24 mouse cellular contexts compared by ENCODE assay signal in the genomic region with DNA sequence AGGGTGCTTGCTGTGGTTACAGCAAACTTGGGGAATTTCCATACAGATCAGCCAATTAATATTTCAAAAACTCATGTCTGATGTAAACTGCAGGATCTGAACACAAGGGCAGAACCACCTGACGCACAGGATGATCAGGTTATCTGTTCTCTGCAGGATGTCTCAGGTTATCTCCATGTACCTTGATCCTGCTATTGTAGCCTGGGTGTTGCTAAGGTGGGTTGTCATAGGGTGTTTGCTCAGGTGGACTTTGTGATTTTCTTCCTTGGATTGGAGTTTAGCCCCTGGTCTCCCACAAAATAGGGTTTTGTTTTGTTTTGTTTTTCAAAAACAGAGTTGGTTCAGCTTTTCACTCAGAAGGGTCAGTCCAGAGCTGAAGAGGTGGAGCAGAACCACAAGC.
DNase-seq lines count a peak whose midpoint lies in the region; ATAC-seq and TF ChIP-seq lines count a peak whose summit lies in the region.
"Had no signal": no experiment of that assay in that cellular context is flagged by ENCODE, and none has a peak within 500 bp of the region (broad histone marks: within the 10 kb centered on the region; RNA-seq: fewer than 3 reads in every experiment).

No protein-coding gene starts in this region.

- H3K27ac ChIP-seq in hindbrain, embryonic 13.5 days = peak overlapping the region; percentile 85; the same call in 1 of the 2 replicates
- H3K27ac ChIP-seq in hindbrain, postnatal 0 days = no peak overlapping the region
- H3K27ac ChIP-seq in neural tube, embryonic 15.5 days (replicated peaks) = peak overlapping the region; percentile 7; the same call in 1 of the 2 replicates
- H3K27ac ChIP-seq in intestine, postnatal 0 days (ENCODE audit: low read depth, low read length) = peak overlapping the region; percentile 46; the same call in 1 of the 2 replicates
- no peak overlapping the region for H3K27ac ChIP-seq in gastrocnemius, adult 2 months
- H3K27ac ChIP-seq: embryonic facial prominence, embryonic 12.5 days; heart, adult 2 months; limb, embryonic 13.5 days had no signal

- no peaks in the 10 kb centered on the region for H3K36me3 ChIP-seq in hindbrain, embryonic 13.5 days
- no peaks in the 10 kb centered on the region for H3K36me3 ChIP-seq in hindbrain, postnatal 0 days (ENCODE audit: insufficient read depth, low read length)
- H3K36me3 ChIP-seq in neural tube, embryonic 15.5 days = no peaks in the 10 kb centered on the region
- no peaks in the 10 kb centered on the region for H3K36me3 ChIP-seq in intestine, postnatal 0 days (ENCODE audit: control insufficient read depth, insufficient read depth)
- H3K36me3 ChIP-seq: embryonic facial prominence, embryonic 12.5 days; heart, embryonic 12.5 days had no signal

- no peak overlapping the region for H3K9ac ChIP-seq in hindbrain, embryonic 13.5 days
- H3K9ac ChIP-seq in hindbrain, postnatal 0 days (replicated peaks; ENCODE audit: low read length) = no peak overlapping the region
- H3K9ac ChIP-seq in neural tube, embryonic 15.5 days (replicated peaks) = no peak overlapping the region
- no peak overlapping the region for H3K9ac ChIP-seq in intestine, postnatal 0 days (ENCODE audit: low read depth, low read length)
- H3K9ac ChIP-seq: embryonic facial prominence, embryonic 12.5 days; heart, embryonic 12.5 days; limb, embryonic 13.5 days; liver, postnatal 0 days had no signal

- WGBS in hindbrain, embryonic 13.5 days = 97% methylated on average over 1 of the region's 1 CpGs
- WGBS in hindbrain, postnatal 0 days = 81% methylated on average over 1 of the region's 1 CpGs
- 95% methylated on average over 1 of the region's 1 CpGs for WGBS in neural tube, embryonic 15.5 days
- WGBS in intestine, postnatal 0 days = 32% methylated on average over 1 of the region's 1 CpGs

- no peaks in the 10 kb centered on the region for H3K9me3 ChIP-seq in hindbrain, embryonic 13.5 days
- H3K9me3 ChIP-seq in hindbrain, postnatal 0 days (ENCODE audit: low read length) = no peaks in the 10 kb centered on the region
- H3K9me3 ChIP-seq in neural tube, embryonic 15.5 days (replicated peaks) = no peaks in the 10 kb centered on the region
- H3K9me3 ChIP-seq in intestine, postnatal 0 days (ENCODE audit: control insufficient read depth) = no peaks in the 10 kb centered on the region
- H3K9me3 ChIP-seq: embryonic facial prominence, embryonic 12.5 days; heart, embryonic 12.5 days; limb, embryonic 13.5 days had no signal

- no peaks in the 10 kb centered on the region for H3K27me3 ChIP-seq in hindbrain, embryonic 13.5 days
- H3K27me3 ChIP-seq in hindbrain, postnatal 0 days (ENCODE audit: insufficient read depth, low read length) = no peaks in the 10 kb centered on the region
- no peaks in the 10 kb centered on the region for H3K27me3 ChIP-seq in neural tube, embryonic 15.5 days (replicated peaks)
- no peaks in the 10 kb centered on the region for H3K27me3 ChIP-seq in intestine, postnatal 0 days (replicated peaks; ENCODE audit: control insufficient read depth, insufficient read depth, low read length)
- H3K27me3 ChIP-seq: embryonic facial prominence, embryonic 12.5 days; heart, embryonic 12.5 days; limb, embryonic 13.5 days had no signal

- intact Hi-C loops in gastrocnemius, adult 2 months (cut with DNase I) = loop anchor here (5.0 kb wide), 1 partner anchor 102 kb away; no protein-coding TSS in a partner anchor

- no peak for ATAC-seq in hindbrain, embryonic 13.5 days (ENCODE audit: low FRiP score)
- no peak for ATAC-seq in hindbrain, postnatal 0 days
- no peak for ATAC-seq in neural tube, embryonic 15.5 days (ENCODE audit: low FRiP score)
- peak; percentile 83 for ATAC-seq in intestine, postnatal 0 days
- ATAC-seq: liver, postnatal 0 days had no signal

- H3K4me3 ChIP-seq in hindbrain, embryonic 13.5 days = no peak overlapping the region
- H3K4me3 ChIP-seq in hindbrain, postnatal 0 days (ENCODE audit: low read length) = no peak overlapping the region
- H3K4me3 ChIP-seq in neural tube, embryonic 15.5 days (replicated peaks) = no peak overlapping the region
- H3K4me3 ChIP-seq in intestine, postnatal 0 days (ENCODE audit: low read depth, low read length) = no peak overlapping the region
- H3K4me3 ChIP-seq in gastrocnemius, adult 2 months = no peak overlapping the region
- H3K4me3 ChIP-seq: embryonic facial prominence, embryonic 12.5 days; heart, adult 2 months; heart, embryonic 12.5 days; limb, embryonic 13.5 days had no signal

- DNase-seq in hindbrain, postnatal 0 days (ENCODE audit: low spot score) = no peak
- no peak for DNase-seq in neural tube, embryonic 10.5 days (ENCODE audit: extremely low spot score, low spot score)
- DNase-seq in gastrocnemius, adult 2 months = no peak
- DNase-seq: adrenal gland, adult 8-10 months; B cell, adult 2 months; cerebellum, adult 9-10 months; embryo, embryonic 11 days; heart, adult 2 months; heart, postnatal 4 days; kidney, adult 2 months; kidney, postnatal 36 days; liver, postnatal 0 days; lung, postnatal 36 days; midbrain, embryonic 14.5 days; right cerebral cortex, postnatal 4 days; thymus, adult 2 months; thymus, postnatal 4 days had no signal

- no peak for TF ChIP-seq CTCF in hindbrain, postnatal 0 days (IDR thresholded peaks at IDR 0.05; ENCODE audit: low read depth)
- TF ChIP-seq CTCF in intestine, postnatal 0 days (IDR thresholded peaks at IDR 0.05; ENCODE audit: low read depth) = no peak
- no peak for TF ChIP-seq CTCF in gastrocnemius, adult 2 months (IDR thresholded peaks at IDR 0.05)

- no peak overlapping the region for H3K4me2 ChIP-seq in hindbrain, embryonic 13.5 days
- no peak overlapping the region for H3K4me2 ChIP-seq in hindbrain, postnatal 0 days (ENCODE audit: low read depth, low read length)
- no peak overlapping the region for H3K4me2 ChIP-seq in neural tube, embryonic 15.5 days
- H3K4me2 ChIP-seq in intestine, postnatal 0 days (replicated peaks; ENCODE audit: low read depth) = no peak overlapping the region
- H3K4me2 ChIP-seq: embryonic facial prominence, embryonic 12.5 days; heart, embryonic 12.5 days; limb, embryonic 13.5 days; liver, embryonic 11.5 days had no signal

- peaks cover 62% of the 10 kb centered on the region for H3K4me1 ChIP-seq in hindbrain, embryonic 13.5 days (replicated peaks)
- peaks cover 13% of the 10 kb centered on the region for H3K4me1 ChIP-seq in hindbrain, postnatal 0 days (ENCODE audit: insufficient read depth, low read length)
- peaks cover 46% of the 10 kb centered on the region for H3K4me1 ChIP-seq in neural tube, embryonic 15.5 days
- H3K4me1 ChIP-seq in intestine, postnatal 0 days (replicated peaks; ENCODE audit: control insufficient read depth, insufficient read depth, low read length) = no peaks in the 10 kb centered on the region; the same call in 1 of the 2 replicates

Comparison
In these comparisons a context has a peak if more than half of its experiments do, and no peak if none do; other contexts are left out.
1. H3K27ac ChIP-seq: peak in hindbrain, embryonic 13.5 days (single experiment), neural tube, embryonic 15.5 days (single experiment) and intestine, postnatal 0 days (single experiment); none in hindbrain, postnatal 0 days (single experiment) and gastrocnemius, adult 2 months (single experiment).